Mouse (Mus musculus): ENCODE results near the gene Siglecg.

Gene Siglecg

GRCm38 (mm10) chr7:43429500-43429899 lies 21.5 kb downstream of the Siglecg start:
- Histone ChIP-seq H3K36me3 (ENCODE audit: control insufficient read depth, insufficient read depth, low read length, poor library complexity, severe bottlenecking) (no peaks in the 10 kb centered on the region), H3K27me3 (ENCODE audit: control insufficient read depth, insufficient read depth, low read length, poor library complexity, severe bottlenecking) (no peaks in the 10 kb centered on the region)
- no peak for DNase-seq (ENCODE audit: low read depth, low spot score)

GRCm38 (mm10) chr7:43432891-43433290 lies 24.9 kb downstream of the Siglecg start:
- DNase-seq (ENCODE audit: low read depth, low spot score): no peak
- no peaks in the 10 kb centered on the region for H3K36me3 ChIP-seq (ENCODE audit: control insufficient read depth, insufficient read depth, low read length, poor library complexity, severe bottlenecking)

GRCm38 (mm10) chr7:43434676-43435075 lies 26.7 kb downstream of the Siglecg start:
- no peaks in the 10 kb centered on the region for H3K27me3 ChIP-seq (ENCODE audit: control insufficient read depth, insufficient read depth, low read length, poor library complexity, severe bottlenecking)
- no peak for DNase-seq (ENCODE audit: low read depth, low spot score)
- no peaks in the 10 kb centered on the region for H3K36me3 ChIP-seq (ENCODE audit: control insufficient read depth, insufficient read depth, low read length, poor library complexity, severe bottlenecking)

More at GRCm38 (mm10) chr7:43432891-43433290, 24.9 kb downstream of the Siglecg start:
- H3K27me3 ChIP-seq (ENCODE audit: control insufficient read depth, insufficient read depth, low read length, poor library complexity, severe bottlenecking): no peaks in the 10 kb centered on the region

DNA sequence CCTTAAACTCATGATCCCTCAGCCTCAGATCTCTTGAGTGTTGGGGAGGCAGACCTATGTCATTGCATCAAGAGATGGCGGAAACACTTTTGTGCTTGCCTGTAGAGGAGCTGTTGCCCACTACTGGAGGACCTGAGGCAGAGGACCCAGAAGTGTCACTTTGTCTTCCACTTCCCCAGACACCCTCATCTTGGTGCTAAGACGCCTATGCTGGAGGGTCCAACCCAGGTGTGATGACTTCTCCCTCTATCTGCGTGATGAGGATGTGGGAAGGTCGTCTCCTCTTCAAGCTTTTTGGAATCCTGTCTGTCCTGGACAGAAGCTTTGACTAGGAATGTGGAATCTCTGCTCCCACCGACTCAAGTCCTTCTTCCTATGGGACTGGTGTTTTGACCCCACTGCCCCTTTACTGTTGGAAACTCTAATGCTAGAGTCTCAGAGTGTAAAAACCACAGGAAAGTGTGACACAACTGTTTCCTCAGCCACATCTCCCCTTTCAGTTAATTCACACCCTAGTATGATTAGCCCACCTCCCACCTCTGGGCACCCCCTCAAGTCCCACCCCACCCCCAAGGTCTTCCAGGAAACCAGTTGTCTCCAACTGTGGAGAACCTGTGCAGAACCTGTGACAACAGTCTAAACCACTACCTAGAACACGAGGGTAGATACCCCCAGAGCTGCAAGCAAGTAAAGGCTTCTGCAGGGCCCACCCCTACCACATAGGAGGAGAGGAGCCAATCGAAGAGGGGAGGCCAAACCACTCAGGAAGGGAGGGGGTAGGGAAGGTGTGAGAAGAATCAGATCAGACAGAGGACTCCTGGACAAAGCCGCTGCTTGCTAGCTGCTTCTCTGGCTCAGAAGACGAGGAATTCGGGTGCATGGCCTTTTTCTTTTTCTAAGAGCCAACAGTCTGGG lies 28.6 kb downstream of the Siglecg start, which contains the start of gene Nkg7:
Nkg7 (plus strand) TSS at position 733 of the 915 bp plus-strand sequence.
- Histone ChIP-seq H3K36me3 (ENCODE audit: control insufficient read depth, insufficient read depth, low read length, poor library complexity, severe bottlenecking) (no peaks in the 10 kb centered on the region), H3K27me3 (ENCODE audit: control insufficient read depth, insufficient read depth, low read length, poor library complexity, severe bottlenecking) (no peaks in the 10 kb centered on the region)
- DNase-seq (ENCODE audit: low read depth, low spot score): no peak

DNA sequence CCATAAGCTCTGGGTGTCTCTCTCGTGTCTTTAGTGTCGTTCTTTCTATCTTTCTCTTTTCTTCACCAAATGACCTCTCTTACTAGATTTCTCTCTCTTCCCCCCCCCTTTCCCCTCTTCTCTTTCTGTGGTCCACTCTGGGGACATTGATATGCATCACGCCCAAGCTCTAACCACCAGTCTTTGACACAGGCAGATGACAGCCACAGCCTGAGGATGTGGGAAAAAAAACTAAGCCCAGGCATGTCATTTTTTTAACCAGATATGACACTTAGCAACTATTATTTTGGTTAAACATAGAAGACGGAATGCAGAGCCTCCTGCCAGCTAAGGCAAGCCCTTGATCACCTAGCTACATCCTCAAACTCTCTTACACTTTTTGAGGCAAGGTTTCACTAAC lies 30.6 kb downstream of the Siglecg start:
- no peaks in the 10 kb centered on the region for H3K36me3 ChIP-seq (ENCODE audit: control insufficient read depth, insufficient read depth, low read length, poor library complexity, severe bottlenecking)
- no peak for DNase-seq (ENCODE audit: low read depth, low spot score)

GRCm38 (mm10) chr7:43440482-43440881 lies 32.5 kb downstream of the Siglecg start, which contains the start of gene Cldnd2:
TSS of gene Cldnd2 (plus strand) at chr7:43440782.
- DNase-seq (ENCODE audit: low read depth, low spot score): no peak
- H3K27me3 ChIP-seq (ENCODE audit: control insufficient read depth, insufficient read depth, low read length, poor library complexity, severe bottlenecking): no peaks in the 10 kb centered on the region
- no peaks in the 10 kb centered on the region for H3K36me3 ChIP-seq (ENCODE audit: control insufficient read depth, insufficient read depth, low read length, poor library complexity, severe bottlenecking)

More for the DNA sequence above, 30.6 kb downstream of the Siglecg start:
- H3K27me3 ChIP-seq (ENCODE audit: control insufficient read depth, insufficient read depth, low read length, poor library complexity, severe bottlenecking): no peaks in the 10 kb centered on the region

- Histone ChIP-seq H3K36me3 (ENCODE audit: control insufficient read depth, insufficient read depth, low read length, poor library complexity, severe bottlenecking) (no peaks in the 10 kb centered on the region), H3K27me3 (ENCODE audit: control insufficient read depth, insufficient read depth, low read length, poor library complexity, severe bottlenecking) (no peaks in the 10 kb centered on the region)
- DNase-seq (ENCODE audit: low read depth, low spot score): no peak
Observed at GRCm38 (mm10) chr7:43441071-43441470, 33.1 kb downstream of the Siglecg start.

- DNase-seq (ENCODE audit: low read depth, low spot score): no peak
- H3K27me3 ChIP-seq (ENCODE audit: control insufficient read depth, insufficient read depth, low read length, poor library complexity, severe bottlenecking): no peaks in the 10 kb centered on the region
- H3K36me3 ChIP-seq (ENCODE audit: control insufficient read depth, insufficient read depth, low read length, poor library complexity, severe bottlenecking): no peaks in the 10 kb centered on the region
Observed at GRCm38 (mm10) chr7:43442684-43443083, 34.7 kb downstream of the Siglecg start.

DNA sequence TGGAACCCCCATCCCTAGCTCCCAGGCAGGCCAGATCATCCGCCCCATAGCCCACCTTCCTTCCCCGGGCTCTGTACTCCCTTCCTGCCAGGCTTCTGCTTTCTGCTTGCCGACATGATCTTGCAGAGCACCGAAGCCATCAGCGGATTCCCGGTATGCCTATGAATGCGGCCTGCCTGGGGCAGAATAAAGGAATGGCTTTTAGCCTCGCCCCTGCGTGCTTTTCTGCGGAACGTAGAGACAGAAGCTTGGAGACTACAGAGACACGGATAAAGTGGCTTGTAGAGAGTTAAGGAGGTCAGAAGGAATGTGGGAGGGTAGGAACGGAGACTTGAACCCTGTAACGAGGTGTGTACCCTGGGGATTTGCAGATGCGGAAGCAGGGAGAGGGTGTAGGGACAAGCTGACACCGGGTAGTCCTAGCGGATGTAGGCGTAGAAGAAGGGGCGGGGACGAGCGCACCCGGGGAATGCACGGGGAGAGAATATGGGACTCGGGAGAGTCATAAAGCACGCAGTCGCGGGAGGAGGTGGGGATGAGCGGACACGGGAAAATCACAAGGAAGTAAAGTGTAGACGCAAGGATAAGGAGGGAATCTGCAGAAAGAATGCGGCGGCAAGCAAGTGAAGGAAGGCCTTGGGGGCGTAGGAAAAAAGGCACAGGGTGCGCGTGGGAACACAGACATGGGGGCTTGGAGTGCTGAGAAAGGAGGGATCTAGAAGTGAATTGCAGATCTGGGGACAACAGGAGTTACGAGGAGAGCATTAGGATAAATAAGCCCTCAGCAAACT lies 35.3 kb downstream of the Siglecg start:
- DNase-seq (ENCODE audit: low read depth, low spot score): peak; percentile 72
- no peaks in the 10 kb centered on the region for H3K27me3 ChIP-seq (ENCODE audit: control insufficient read depth, insufficient read depth, low read length, poor library complexity, severe bottlenecking)
- H3K36me3 ChIP-seq (ENCODE audit: control insufficient read depth, insufficient read depth, low read length, poor library complexity, severe bottlenecking): no peaks in the 10 kb centered on the region

- DNase-seq (ENCODE audit: low read depth, low spot score): peak; percentile 94
- Histone ChIP-seq H3K27me3 (ENCODE audit: control insufficient read depth, insufficient read depth, low read length, poor library complexity, severe bottlenecking) (no peaks in the 10 kb centered on the region), H3K36me3 (ENCODE audit: control insufficient read depth, insufficient read depth, low read length, poor library complexity, severe bottlenecking) (no peaks in the 10 kb centered on the region)
Observed at GRCm38 (mm10) chr7:43443917-43444293, 35.9 kb downstream of the Siglecg start, which contains the start of the genes Etfb and Gm45233. TSS of gene Etfb (plus strand) at chr7:43444083. TSS of gene Gm45233 (plus strand) at chr7:43444128.

DNA sequence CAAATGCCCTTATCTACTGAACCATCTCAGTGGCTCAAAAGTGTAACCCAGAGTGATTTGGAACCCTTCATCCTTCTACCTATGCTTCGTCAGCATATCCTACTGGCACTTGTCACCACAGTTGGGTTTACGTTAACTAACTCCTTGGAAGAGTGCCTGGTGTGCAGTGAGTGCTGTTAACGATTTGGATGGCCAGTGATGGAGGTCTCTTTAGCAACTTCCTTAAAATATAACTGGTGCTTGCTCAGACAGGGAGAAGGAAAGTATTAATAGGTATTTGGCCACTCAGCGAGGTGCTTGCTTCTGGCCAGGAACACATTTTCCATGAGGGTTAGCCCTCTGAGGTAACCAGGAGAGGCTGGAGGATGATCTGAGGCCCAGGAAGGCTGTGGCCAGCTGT lies 39.8 kb downstream of the Siglecg start:
- no peaks in the 10 kb centered on the region for H3K36me3 ChIP-seq (ENCODE audit: control insufficient read depth, insufficient read depth, low read length, poor library complexity, severe bottlenecking)
- no peak for DNase-seq (ENCODE audit: low read depth, low spot score)
- no peaks in the 10 kb centered on the region for H3K27me3 ChIP-seq (ENCODE audit: control insufficient read depth, insufficient read depth, low read length, poor library complexity, severe bottlenecking)

GRCm38 (mm10) chr7:43448246-43448645 lies 40.2 kb downstream of the Siglecg start:
- Histone ChIP-seq H3K27me3 (ENCODE audit: control insufficient read depth, insufficient read depth, low read length, poor library complexity, severe bottlenecking) (no peaks in the 10 kb centered on the region), H3K36me3 (ENCODE audit: control insufficient read depth, insufficient read depth, low read length, poor library complexity, severe bottlenecking) (no peaks in the 10 kb centered on the region; the same call in 1 of the 2 replicates)
- no peak for DNase-seq (ENCODE audit: low read depth, low spot score)

GRCm38 (mm10) chr7:43449811-43450210 lies 41.8 kb downstream of the Siglecg start:
- no peak for DNase-seq (ENCODE audit: low read depth, low spot score)
- no peaks in the 10 kb centered on the region for H3K27me3 ChIP-seq (ENCODE audit: control insufficient read depth, insufficient read depth, low read length, poor library complexity, severe bottlenecking)

DNA sequence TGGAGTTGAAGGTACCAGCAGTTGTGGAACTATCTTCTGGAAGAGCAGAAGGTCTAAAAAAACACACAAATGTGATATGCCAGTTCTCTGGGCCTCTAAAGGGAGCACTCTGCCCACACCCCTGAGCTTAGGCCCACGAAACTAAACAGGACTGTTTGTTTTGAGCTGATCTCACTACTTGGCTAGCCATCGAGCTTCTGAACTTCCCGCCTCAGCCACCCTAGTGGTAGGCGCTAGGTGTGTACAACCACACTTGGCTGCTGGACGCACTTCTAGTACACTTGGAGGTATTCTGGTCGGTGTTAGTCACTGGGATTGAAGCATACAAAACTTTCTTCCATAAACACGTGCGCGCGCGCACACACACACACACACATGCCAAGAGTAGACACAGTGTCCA lies 43.7 kb downstream of the Siglecg start:
- Histone ChIP-seq H3K27me3 (ENCODE audit: control insufficient read depth, insufficient read depth, low read length, poor library complexity, severe bottlenecking) (no peaks in the 10 kb centered on the region), H3K36me3 (ENCODE audit: control insufficient read depth, insufficient read depth, low read length, poor library complexity, severe bottlenecking) (peaks cover 2% of the 10 kb centered on the region)
- no peak for DNase-seq (ENCODE audit: low read depth, low spot score)

More at GRCm38 (mm10) chr7:43449811-43450210, 41.8 kb downstream of the Siglecg start:
- peaks cover 2% of the 10 kb centered on the region for H3K36me3 ChIP-seq (ENCODE audit: control insufficient read depth, insufficient read depth, low read length, poor library complexity, severe bottlenecking)

DNA sequence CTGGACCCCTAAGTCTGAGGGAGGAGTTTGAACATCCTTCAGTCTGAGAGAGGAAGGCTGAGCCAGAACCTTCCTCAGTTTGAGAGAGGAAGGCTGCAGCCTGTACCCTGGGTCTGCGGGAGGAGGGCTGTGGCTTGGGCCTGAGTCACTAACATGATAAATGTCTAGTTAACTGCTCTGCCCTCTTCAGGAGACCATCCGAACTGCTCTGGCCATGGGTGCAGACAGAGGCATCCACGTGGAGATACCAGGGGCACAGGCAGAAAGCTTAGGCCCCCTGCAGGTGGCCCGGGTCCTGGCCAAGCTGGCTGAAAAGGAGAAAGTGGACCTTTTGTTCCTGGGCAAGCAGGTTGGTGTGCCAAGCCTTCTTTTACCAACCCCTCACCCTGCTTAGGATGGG lies 44.6 kb downstream of the Siglecg start:
- Histone ChIP-seq H3K36me3 (ENCODE audit: control insufficient read depth, insufficient read depth, low read length, poor library complexity, severe bottlenecking) (peaks cover 2% of the 10 kb centered on the region), H3K27me3 (ENCODE audit: control insufficient read depth, insufficient read depth, low read length, poor library complexity, severe bottlenecking) (no peaks in the 10 kb centered on the region)
- peak; percentile 77 for DNase-seq (ENCODE audit: low read depth, low spot score)
